Mouse (Mus musculus) mouse trophoblast stem cell (cell line): ENCODE data around the gene Abca6.

Experiments
- in situ Hi-C, 2 experiments: fragments of 300-500 bp; cut with MseI, MboI; formaldehyde crosslinking; loops; 2 replicates in 1 of 2; 3 replicates in 1 of 2; pipeline ENCODE4 v1.15.1; 2025

The Abca6 gene

DNA sequence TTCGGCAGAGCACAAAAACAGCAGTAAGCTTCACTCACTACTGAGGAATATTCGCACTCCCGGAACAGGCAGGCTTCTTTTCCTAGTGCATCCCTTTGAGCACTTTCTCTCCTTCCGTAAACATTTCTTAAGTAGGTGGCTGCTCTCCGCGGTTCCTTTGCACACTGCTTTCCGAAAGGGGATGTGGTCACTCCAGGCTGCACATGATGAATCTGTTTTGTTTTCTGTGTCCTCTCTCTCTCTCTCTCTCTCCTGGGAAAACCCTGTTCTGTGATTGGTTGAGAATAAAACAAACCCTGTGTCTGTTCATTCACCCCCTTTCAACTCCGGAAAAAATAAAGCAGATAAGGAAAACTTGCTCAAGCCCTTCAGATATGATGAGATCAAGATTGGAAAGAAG, at the start of gene Abca6:
Abca6 (minus strand) TSS at position 243 of the 400 bp plus-strand sequence.
- in situ Hi-C loops: loop anchor here in 1 of 2 experiments (25.0 kb wide), 1 partner anchor 589 kb away; no protein-coding TSS in a partner anchor

- in situ Hi-C loops: no loop called here
Measured at GRCm38 (mm10) chr11:110297917-110298533, 46.4 kb upstream of the Abca6 start.

- in situ Hi-C loops: no loop called here
Measured at GRCm38 (mm10) chr11:110290586-110290985, 39.0 kb upstream of the Abca6 start.

DNA sequence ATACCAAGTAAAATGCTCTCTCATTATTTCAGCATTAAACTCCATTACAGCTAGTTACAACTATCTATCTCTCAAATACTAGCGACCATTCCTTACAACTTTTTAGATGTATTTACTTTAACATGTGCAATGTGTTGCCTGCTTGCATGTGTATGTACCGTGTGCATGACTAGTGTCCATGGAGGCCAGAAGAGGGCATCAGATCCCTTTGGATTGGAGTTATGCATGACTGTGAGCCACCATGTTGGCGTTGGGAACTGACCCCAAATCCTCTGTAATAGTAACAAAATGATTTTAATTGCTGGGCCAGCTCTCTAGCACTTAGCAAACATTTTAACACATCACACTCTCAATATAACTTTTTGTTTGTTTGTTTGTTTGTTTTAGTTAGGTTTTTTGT, 36.8 kb upstream of the Abca6 start:
- in situ Hi-C loops: no loop called here

- in situ Hi-C loops: no loop called here
Measured at GRCm38 (mm10) chr11:110287694-110288093, 36.1 kb upstream of the Abca6 start.

DNA sequence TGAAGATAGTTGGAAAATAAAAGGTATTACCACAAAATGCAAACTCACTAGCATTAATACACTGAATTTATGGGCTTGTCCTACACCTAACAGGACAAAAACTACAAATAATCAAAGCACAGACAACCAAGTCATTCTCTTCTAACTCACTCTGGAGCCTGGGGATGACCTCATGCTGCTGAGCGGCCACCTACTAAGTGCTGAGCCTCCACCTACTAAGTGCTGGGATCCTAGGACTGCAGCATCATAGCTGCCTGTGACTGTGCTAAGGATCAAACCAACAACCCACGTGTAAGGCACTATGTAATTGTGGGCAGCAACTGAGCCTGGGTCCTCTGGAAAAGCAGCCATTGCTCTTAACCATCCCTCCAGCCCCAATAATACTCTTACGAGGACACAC, 34.8 kb upstream of the Abca6 start:
- in situ Hi-C loops: no loop called here

- in situ Hi-C loops: no loop called here
Measured at GRCm38 (mm10) chr11:110284849-110285248, 33.3 kb upstream of the Abca6 start.

- in situ Hi-C loops: no loop called here
Measured at GRCm38 (mm10) chr11:110284185-110284787, 32.7 kb upstream of the Abca6 start.

DNA sequence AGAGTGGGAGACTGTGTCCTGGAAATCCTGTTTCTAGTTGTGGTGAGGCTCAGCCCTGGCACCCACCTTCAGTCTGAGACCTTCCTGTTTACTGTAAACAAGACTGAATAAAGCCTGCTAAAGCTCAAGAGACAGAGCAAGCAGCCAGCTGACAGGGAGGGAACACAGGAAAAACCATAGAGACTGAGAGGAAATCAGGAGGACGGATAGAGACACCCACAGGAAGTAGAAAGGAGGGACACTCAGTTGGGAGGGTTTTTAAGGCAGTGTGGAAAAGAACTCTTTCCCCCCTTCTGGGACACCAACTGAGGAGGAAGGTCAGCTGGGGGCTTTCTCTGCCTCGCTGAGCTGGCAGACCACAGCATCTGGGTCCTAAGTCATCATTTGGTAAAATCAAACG, 23.2 kb upstream of the Abca6 start:
- in situ Hi-C loops: loop anchor here in 1 of 2 experiments (25.0 kb wide), 1 partner anchor 612 kb away; no protein-coding TSS in a partner anchor

DNA sequence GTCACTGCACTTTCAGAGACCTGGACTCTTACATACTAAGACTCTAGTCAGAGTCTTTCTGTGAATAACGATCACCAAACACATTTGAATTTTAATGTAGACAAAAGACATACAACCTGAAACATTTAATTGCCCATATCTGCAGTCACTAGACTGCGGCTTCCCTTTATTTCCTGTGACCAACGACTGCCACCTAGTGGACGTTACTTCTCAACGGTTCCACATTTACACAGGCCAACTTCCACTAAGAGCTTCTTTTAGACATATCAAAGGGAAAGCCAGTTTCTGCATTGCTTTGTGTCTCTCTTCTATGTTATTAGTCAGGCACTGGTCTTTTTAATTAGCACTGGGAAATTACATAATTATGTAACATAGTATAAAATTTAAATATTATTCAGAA, 20.2 kb upstream of the Abca6 start:
- in situ Hi-C loops: loop anchor here in 1 of 2 experiments (25.0 kb wide), 1 partner anchor 609 kb away; no protein-coding TSS in a partner anchor

DNA sequence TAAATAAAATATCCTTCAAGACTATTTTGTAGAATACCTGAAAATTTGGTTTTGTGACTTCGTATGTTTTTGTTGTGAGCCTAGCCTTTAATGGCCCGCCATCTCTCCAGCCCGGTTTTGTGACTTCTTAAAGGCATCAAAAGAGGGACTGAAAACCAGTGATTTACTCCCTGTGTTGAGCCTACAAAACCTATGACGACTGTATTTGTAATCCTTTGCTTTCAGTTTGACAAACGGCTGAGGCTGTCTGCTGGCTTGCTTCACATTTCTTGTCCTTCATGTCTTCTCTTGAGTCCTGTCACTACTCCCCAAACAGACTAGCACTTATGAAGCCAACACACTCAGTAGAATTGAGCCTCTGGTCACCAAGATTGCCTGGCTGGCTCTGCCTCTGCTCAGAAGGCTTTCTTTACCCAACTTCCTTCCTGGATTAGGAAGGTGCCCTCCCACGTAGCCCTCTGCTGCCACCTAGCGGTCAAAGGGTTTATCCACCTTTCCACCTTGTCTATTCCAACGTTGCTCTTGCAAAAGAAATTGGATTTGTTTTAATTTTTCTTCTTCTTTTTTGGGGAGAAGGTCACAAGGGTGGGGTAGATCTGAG, 16.8 kb upstream of the Abca6 start:
- in situ Hi-C loops: loop anchor here (5.0 to 25.0 kb wide), 5 partner anchors 311 to 606 kb away; no protein-coding TSS in a partner anchor

- in situ Hi-C loops: loop anchor here (5.0 to 25.0 kb wide), 5 partner anchors 310 to 605 kb away; no protein-coding TSS in a partner anchor
Measured at GRCm38 (mm10) chr11:110267232-110267631, 15.7 kb upstream of the Abca6 start.

DNA sequence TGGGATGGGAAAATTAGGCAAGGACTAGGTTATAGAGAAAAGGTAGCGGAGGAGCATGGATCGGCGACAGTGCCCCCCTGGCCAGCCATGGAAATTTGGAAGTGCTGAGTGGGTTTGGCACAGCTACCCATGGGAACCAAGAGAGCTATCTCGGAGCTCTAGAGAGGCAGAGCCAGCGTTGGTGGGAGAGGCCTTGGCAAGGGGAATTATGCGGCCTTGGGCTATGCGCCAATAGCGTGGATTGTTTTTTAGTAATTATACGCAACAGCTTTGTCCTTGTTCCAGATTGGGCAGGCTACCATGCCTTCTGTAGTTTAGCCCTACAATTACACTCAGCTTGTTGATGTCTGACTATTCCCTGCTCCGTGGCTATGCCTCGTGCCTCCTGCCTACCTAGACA, 15.2 kb upstream of the Abca6 start:
- in situ Hi-C loops: loop anchor here (5.0 to 25.0 kb wide), 5 partner anchors 309 to 604 kb away; no protein-coding TSS in a partner anchor

- in situ Hi-C loops: loop anchor here (10.0 to 25.0 kb wide), 2 partner anchors 307 to 600 kb away; no protein-coding TSS in a partner anchor
Measured at GRCm38 (mm10) chr11:110261867-110262266, 10.3 kb upstream of the Abca6 start.

DNA sequence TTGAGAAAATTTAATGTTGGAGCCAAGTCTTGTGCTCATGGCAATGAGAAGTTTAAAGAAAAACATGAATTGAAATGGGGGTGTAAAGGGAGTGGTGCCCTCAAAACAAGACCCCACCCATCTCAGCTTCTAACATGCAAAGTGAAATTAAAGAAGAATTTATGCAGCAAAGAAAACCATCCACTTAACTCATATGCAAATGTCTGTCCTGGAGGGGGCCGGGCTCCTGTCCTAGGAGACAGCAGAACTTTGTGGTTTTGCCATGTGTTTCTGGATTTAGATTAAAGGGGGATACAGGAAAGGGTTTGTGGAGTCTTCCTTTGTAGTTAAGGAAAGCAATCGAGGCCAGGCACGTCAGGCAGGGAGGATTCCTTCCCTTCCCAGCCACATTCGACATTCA, 6.3 kb upstream of the Abca6 start:
- in situ Hi-C loops: loop anchor here in 1 of 2 experiments (25.0 kb wide), 1 partner anchor 596 kb away; no protein-coding TSS in a partner anchor

GRCm38 (mm10) chr11:110257061-110257460, 5.5 kb upstream of the Abca6 start:
- in situ Hi-C loops: loop anchor here in 1 of 2 experiments (25.0 kb wide), 1 partner anchor 595 kb away; no protein-coding TSS in a partner anchor

GRCm38 (mm10) chr11:110252256-110252655, 680 bp upstream of the Abca6 start:
- in situ Hi-C loops: loop anchor here in 1 of 2 experiments (25.0 kb wide), 1 partner anchor 590 kb away; no protein-coding TSS in a partner anchor

DNA sequence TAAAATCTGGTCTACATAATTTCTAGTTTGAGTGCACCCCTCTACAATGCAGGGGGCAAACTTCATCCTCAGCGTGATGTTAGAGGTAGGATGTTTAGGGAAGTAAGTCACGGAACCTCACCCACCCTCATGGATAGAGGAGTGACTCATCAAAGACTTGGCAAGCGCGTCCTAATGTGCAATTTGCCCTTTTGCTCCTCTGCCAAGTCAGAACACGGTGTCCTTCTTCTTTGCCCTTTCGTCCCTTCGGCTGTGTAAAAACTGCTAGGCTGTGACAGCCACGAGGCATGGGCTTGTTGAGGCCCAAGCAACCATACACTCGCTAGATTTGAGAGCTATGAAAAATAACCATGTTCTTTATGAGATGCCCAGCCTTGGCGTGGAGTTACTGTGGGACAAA, 6.8 kb downstream of the Abca6 start:
- in situ Hi-C loops: no loop called here

- in situ Hi-C loops: no loop called here
Measured at GRCm38 (mm10) chr11:110237466-110237865, 14.1 kb downstream of the Abca6 start.

DNA sequence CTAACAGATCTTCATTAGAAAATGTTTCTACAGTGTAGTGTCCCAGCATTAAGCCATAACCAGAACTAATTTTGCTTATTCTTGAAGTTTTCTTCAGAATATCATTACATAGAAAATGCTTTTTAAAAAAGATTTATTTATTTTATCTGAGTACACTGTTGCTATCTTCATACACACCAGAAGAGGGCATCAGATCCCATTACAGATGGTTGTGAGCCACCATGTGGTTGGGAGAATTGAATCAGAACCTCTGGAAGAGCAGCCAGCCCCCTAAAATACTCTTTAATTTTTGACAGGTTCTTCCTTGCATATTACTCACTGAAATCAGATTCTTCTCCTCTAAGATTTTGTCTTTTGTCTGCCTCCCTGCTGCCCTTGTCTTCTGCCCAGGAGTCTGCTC, 18.6 kb downstream of the Abca6 start:
- in situ Hi-C loops: no loop called here

DNA sequence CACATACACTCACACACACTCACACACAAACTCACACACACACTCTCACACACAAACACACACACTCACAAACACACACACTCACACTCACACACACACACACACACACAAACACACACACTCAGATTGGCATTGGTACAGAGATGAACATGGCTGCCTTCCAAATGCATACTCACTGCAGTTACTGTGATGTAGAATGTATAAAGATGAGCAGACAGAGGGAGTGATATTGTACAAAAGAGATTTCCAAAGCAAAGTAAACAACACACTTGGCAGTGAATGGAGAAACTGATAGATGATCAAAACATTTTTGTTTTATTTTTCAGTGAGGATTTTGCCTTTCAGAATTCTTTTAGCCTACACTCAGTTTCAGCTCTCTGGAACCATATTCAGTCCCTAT, 34.5 kb downstream of the Abca6 start:
- in situ Hi-C loops: no loop called here

GRCm38 (mm10) chr11:110203930-110204329, 47.6 kb downstream of the Abca6 start:
- in situ Hi-C loops: no loop called here
